Mouse (Mus musculus): ENCODE results near the gene Nodal. TPM values are rescaled to one million over a fixed set of nuclear protein-coding genes. Genes with fewer than 3 reads are reported as not detected.
"Not testable (repeated sequence)": the region's sequence is repeated elsewhere in the genome, so short reads cannot be mapped to it uniquely, and the experiment has no call there.

Gene Nodal
- polyA plus RNA-seq, 1 experiment from 2014 or later, result 0.16 TPM

DNA sequence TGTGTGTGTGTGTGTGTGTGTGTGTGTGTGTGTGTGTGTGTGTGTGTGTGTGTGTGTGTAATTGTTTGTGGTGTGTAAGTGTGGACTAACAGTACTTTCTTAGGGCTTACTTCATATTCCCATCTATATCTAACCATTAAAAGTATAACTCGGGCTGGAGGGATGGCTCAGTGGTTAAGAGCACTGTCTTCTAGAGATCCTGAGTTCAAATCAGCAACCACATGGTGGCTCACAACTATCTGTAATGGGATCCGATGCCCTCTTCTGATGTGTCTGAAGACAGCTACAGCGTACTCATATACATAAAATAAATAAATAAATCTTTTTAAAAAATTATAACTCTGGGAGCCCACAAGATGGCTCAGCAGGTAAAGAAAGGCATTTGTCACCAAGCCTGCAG, 35.4 kb downstream of the Nodal start:
- H3K4me1 ChIP-seq (ENCODE audit: control insufficient read depth, insufficient read depth, low read length), result peaks cover 27% of the 10 kb centered on the region
- not testable (repeated sequence) for H3K9me3 ChIP-seq (ENCODE audit: control insufficient read depth, low read length); H3K4me2 ChIP-seq (ENCODE audit: low read depth, low read length); H3K4me3 ChIP-seq (ENCODE audit: low read length); H3K9ac ChIP-seq (ENCODE audit: low read depth, low read length); ATAC-seq; H3K36me3 ChIP-seq (ENCODE audit: control insufficient read depth, insufficient read depth, low read length); H3K27me3 ChIP-seq (replicated peaks; ENCODE audit: control insufficient read depth, insufficient read depth, low read length); H3K27ac ChIP-seq (ENCODE audit: low read length)
- WGBS, result 69% methylated on average over 3 of the region's 3 CpGs

DNA sequence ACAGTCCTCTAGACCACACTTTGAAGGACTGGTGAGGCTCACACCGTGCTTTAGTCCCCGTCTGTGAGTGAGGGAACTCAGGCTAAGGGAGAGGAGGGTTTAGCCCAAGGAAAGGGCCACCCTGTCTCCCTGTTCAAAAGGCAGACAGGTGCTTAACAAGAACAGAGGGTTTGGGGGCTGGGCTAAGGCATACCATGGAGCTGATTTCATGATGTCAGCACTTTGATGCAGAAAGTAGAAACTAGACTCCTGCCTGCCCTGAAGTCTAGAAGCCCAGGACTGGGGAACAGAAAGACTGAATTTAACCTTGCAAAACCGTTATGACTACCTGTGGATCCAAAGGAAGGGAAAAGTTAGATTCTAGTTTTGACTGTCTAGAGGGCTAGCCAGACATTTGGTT, 39.4 kb downstream of the Nodal start:
- H3K27ac ChIP-seq (ENCODE audit: low read length), result no peak overlapping the region
- H3K27me3 ChIP-seq (replicated peaks; ENCODE audit: control insufficient read depth, insufficient read depth, low read length), result no peaks in the 10 kb centered on the region
- H3K36me3 ChIP-seq (ENCODE audit: control insufficient read depth, insufficient read depth, low read length), result no peaks in the 10 kb centered on the region
- no peak for ATAC-seq
- WGBS, result 61% methylated on average over 3 of the region's 3 CpGs
- no peaks in the 10 kb centered on the region for H3K9me3 ChIP-seq (ENCODE audit: control insufficient read depth, low read length)
- no peak overlapping the region for H3K9ac ChIP-seq (ENCODE audit: low read depth, low read length)
- H3K4me1 ChIP-seq (ENCODE audit: control insufficient read depth, insufficient read depth, low read length), result no peaks in the 10 kb centered on the region
- no peak overlapping the region for H3K4me3 ChIP-seq (ENCODE audit: low read length)
- no peak overlapping the region for H3K4me2 ChIP-seq (ENCODE audit: low read depth, low read length)

GRCm38 (mm10) chr10:61465009-61465408, 47.2 kb downstream of the Nodal start:
- Histone ChIP-seq H3K36me3 (ENCODE audit: control insufficient read depth, insufficient read depth, low read length) (no peaks in the 10 kb centered on the region), H3K27ac (ENCODE audit: low read length) (no peak overlapping the region), H3K4me2 (ENCODE audit: low read depth, low read length) (no peak overlapping the region), H3K4me3 (ENCODE audit: low read length) (no peak overlapping the region), H3K9ac (ENCODE audit: low read depth, low read length) (no peak overlapping the region), H3K4me1 (ENCODE audit: control insufficient read depth, insufficient read depth, low read length) (no peaks in the 10 kb centered on the region), H3K9me3 (ENCODE audit: control insufficient read depth, low read length) (no peaks in the 10 kb centered on the region), H3K27me3 (replicated peaks; ENCODE audit: control insufficient read depth, insufficient read depth, low read length) (no peaks in the 10 kb centered on the region)
- WGBS, result 72% methylated on average over 4 of the region's 4 CpGs
- no peak for ATAC-seq

- no peaks in the 10 kb centered on the region for H3K9me3 ChIP-seq (ENCODE audit: control insufficient read depth, low read length)
- no peaks in the 10 kb centered on the region for H3K36me3 ChIP-seq (ENCODE audit: control insufficient read depth, insufficient read depth, low read length)
- ATAC-seq, result no peak
- H3K4me2 ChIP-seq (ENCODE audit: low read depth, low read length), result no peak overlapping the region
- no peaks in the 10 kb centered on the region for H3K27me3 ChIP-seq (replicated peaks; ENCODE audit: control insufficient read depth, insufficient read depth, low read length)
- H3K27ac ChIP-seq (ENCODE audit: low read length), result no peak overlapping the region
- H3K4me3 ChIP-seq (ENCODE audit: low read length), result no peak overlapping the region
- H3K4me1 ChIP-seq (ENCODE audit: control insufficient read depth, insufficient read depth, low read length), result no peaks in the 10 kb centered on the region
- 68% methylated on average over 8 of the region's 8 CpGs for WGBS
- no peak overlapping the region for H3K9ac ChIP-seq (ENCODE audit: low read depth, low read length)
Measured at GRCm38 (mm10) chr10:61466242-61466641, 48.5 kb downstream of the Nodal start.

DNA sequence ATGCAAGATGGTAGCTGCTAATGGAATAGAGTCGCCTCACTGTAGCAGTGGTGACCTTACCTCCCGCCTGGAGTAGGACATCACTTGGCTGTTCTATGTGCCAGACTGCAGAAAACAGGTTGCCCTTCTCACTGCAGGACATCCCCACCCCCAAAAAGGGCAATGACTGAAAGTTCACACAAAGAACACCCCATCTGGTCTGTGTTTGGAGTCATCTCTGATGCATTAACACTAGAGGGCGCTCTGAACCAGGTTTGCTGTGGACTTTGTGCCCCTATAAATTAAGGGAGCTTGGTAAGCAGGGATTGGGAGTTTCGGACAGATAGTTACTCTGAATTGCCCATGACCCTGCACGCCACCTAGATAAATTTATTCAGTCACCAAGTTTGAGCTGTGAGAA, 49.1 kb downstream of the Nodal start:
- Histone ChIP-seq H3K27ac (ENCODE audit: low read length) (no peak overlapping the region), H3K4me1 (ENCODE audit: control insufficient read depth, insufficient read depth, low read length) (no peaks in the 10 kb centered on the region), H3K4me3 (ENCODE audit: low read length) (no peak overlapping the region), H3K9me3 (ENCODE audit: control insufficient read depth, low read length) (no peaks in the 10 kb centered on the region), H3K27me3 (replicated peaks; ENCODE audit: control insufficient read depth, insufficient read depth, low read length) (no peaks in the 10 kb centered on the region), H3K9ac (ENCODE audit: low read depth, low read length) (no peak overlapping the region), H3K36me3 (ENCODE audit: control insufficient read depth, insufficient read depth, low read length) (no peaks in the 10 kb centered on the region), H3K4me2 (ENCODE audit: low read depth, low read length) (no peak overlapping the region)
- ATAC-seq, result no peak
- WGBS, result 26% methylated on average over 5 of the region's 5 CpGs

DNA sequence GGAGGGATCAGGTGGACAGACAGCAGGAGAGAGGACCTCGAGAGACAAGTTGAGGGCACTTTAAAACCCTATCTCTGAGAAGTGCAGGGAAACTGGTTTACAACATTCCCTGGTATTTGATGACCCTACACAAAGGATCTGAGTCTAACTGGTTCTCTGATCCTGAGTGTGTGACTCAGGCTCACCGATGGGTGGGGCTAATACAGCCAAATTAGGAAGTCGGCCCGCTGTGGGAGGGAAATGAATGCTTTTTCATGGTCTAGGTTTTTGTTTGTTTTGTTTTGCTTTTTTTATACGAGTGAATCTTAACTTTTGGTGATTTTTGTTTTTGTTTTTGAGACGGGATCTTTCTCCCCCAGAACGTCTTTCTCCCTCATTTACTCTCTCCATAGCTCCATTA, 51.1 kb downstream of the Nodal start:
- 52% methylated on average over 7 of the region's 7 CpGs for WGBS

DNA sequence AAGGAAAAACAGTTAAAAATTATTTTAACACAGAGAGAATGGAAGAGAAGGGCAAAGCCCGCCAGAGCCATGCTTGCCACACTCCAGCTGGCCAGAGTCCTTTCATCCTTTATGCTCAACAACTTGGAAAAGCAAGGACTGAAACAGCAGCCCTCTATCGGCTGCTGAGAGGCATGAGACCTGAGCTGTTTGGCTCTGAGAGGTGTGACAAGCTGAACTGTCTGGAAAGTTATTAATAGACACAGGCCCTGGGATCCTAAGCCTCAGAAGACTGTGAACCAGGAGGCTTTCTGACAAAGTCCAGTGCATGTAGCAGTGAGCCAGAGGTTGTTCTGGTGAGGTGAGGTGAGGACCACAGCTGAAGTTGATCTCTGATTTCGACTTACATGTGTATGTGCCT, 55.9 kb downstream of the Nodal start:
- ATAC-seq, result no peak
- WGBS, result 73% methylated on average over 3 of the region's 3 CpGs

More for the DNA sequence above, 51.1 kb downstream of the Nodal start:
- H3K9ac ChIP-seq (ENCODE audit: low read depth, low read length), result no peak overlapping the region
- H3K4me2 ChIP-seq (ENCODE audit: low read depth, low read length), result no peak overlapping the region
- H3K9me3 ChIP-seq (ENCODE audit: control insufficient read depth, low read length), result no peaks in the 10 kb centered on the region
- no peaks in the 10 kb centered on the region for H3K36me3 ChIP-seq (ENCODE audit: control insufficient read depth, insufficient read depth, low read length)
- no peaks in the 10 kb centered on the region for H3K27me3 ChIP-seq (replicated peaks; ENCODE audit: control insufficient read depth, insufficient read depth, low read length)
- H3K4me3 ChIP-seq (ENCODE audit: low read length), result no peak overlapping the region
- no peak for ATAC-seq
- no peak overlapping the region for H3K27ac ChIP-seq (ENCODE audit: low read length)
- H3K4me1 ChIP-seq (ENCODE audit: control insufficient read depth, insufficient read depth, low read length), result no peaks in the 10 kb centered on the region

DNA sequence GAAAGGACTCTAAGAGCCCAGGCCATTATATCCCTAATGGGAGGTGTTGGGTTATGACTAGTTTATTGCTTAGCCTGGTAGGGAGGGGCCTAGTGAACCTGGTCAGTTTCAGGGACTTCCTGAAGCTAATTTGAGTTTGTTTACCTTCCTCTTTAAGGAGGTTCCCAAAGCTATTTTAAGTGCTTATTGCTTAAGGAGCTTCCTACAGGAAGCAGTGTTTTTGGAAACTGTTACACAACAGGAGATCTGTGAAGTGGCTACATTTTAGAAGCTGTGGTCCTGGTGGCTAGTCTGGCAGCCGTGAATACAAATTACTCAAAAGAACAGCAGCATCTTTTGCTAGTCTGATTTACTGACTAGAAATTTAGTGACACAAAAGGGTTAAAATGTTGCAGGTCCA, 56.6 kb downstream of the Nodal start:
- WGBS, result 84% methylated on average over 1 of the region's 1 CpGs
- ATAC-seq, result no peak
- Histone ChIP-seq H3K4me2 (ENCODE audit: low read depth, low read length) (no peak overlapping the region), H3K4me1 (ENCODE audit: control insufficient read depth, insufficient read depth, low read length) (peaks cover 10% of the 10 kb centered on the region), H3K27ac (ENCODE audit: low read length) (no peak overlapping the region), H3K4me3 (ENCODE audit: low read length) (no peak overlapping the region), H3K27me3 (replicated peaks; ENCODE audit: control insufficient read depth, insufficient read depth, low read length) (no peaks in the 10 kb centered on the region), H3K36me3 (ENCODE audit: control insufficient read depth, insufficient read depth, low read length) (no peaks in the 10 kb centered on the region), H3K9ac (ENCODE audit: low read depth, low read length) (no peak overlapping the region), H3K9me3 (ENCODE audit: control insufficient read depth, low read length) (no peaks in the 10 kb centered on the region)

More for the DNA sequence above, 55.9 kb downstream of the Nodal start:
- H3K9me3 ChIP-seq (ENCODE audit: control insufficient read depth, low read length), result no peaks in the 10 kb centered on the region
- H3K27ac ChIP-seq (ENCODE audit: low read length), result no peak overlapping the region
- no peak overlapping the region for H3K9ac ChIP-seq (ENCODE audit: low read depth, low read length)
- no peak overlapping the region for H3K4me2 ChIP-seq (ENCODE audit: low read depth, low read length)
- H3K36me3 ChIP-seq (ENCODE audit: control insufficient read depth, insufficient read depth, low read length), result no peaks in the 10 kb centered on the region
- no peaks in the 10 kb centered on the region for H3K27me3 ChIP-seq (replicated peaks; ENCODE audit: control insufficient read depth, insufficient read depth, low read length)
- H3K4me3 ChIP-seq (ENCODE audit: low read length), result no peak overlapping the region
- peaks cover 10% of the 10 kb centered on the region for H3K4me1 ChIP-seq (ENCODE audit: control insufficient read depth, insufficient read depth, low read length)

Other genes with a start within 250 kb of the Nodal start
- gene Tbata, start 246.0 kb upstream of the Nodal start, polyA plus RNA-seq (2015; fragmentation: Nextera tagmentation; extraction: Ambion mirVana), result not detected in 2 replicates
- gene Adamts14, start 144.5 kb upstream of the Nodal start, polyA plus RNA-seq (2015; fragmentation: Nextera tagmentation; extraction: Ambion mirVana), result 0.75 TPM in 2 replicates
- gene Prf1, start 120.1 kb upstream of the Nodal start, polyA plus RNA-seq (2015; fragmentation: Nextera tagmentation; extraction: Ambion mirVana), result 0.06 TPM in 1 of 2 replicates, not detected in the other
- 13.2 and 15.0 TPM in 2 replicates for gene Pald1, start 34.4 kb upstream of the Nodal start, polyA plus RNA-seq (2015; fragmentation: Nextera tagmentation; extraction: Ambion mirVana)
- 59.6 and 64.1 TPM in 2 replicates for gene Eif4ebp2, start 34.7 kb downstream of the Nodal start, polyA plus RNA-seq (2015; fragmentation: Nextera tagmentation; extraction: Ambion mirVana)
- gene Lrrc20, start 57.8 kb downstream of the Nodal start, polyA plus RNA-seq (2015; fragmentation: Nextera tagmentation; extraction: Ambion mirVana), result 5.8 TPM in 2 replicates
- 0.05 and 0.16 TPM in 2 replicates for gene Npffr1, start 177.5 kb downstream of the Nodal start, polyA plus RNA-seq (2015; fragmentation: Nextera tagmentation; extraction: Ambion mirVana)
- gene Ppa1, start 230.6 kb downstream of the Nodal start, polyA plus RNA-seq (2015; fragmentation: Nextera tagmentation; extraction: Ambion mirVana), result 199 and 233 TPM in 2 replicates

All from intestine, embryonic 16.5 days (tissue).